Mouse (Mus musculus) neural tube, embryonic 15.5 days (tissue): ENCODE results near the gene Nfib. TPM values are rescaled to one million over a fixed set of nuclear protein-coding genes. Genes with fewer than 3 reads are reported as not detected.

ENCODE experiments used
- ATAC-seq: fragments of 200-750 bp; cut with Nextera tagmentation; 2 replicates; pipeline ENCODE4 v1.8.0; 2017; ENCODE audit warnings: mild to moderate bottlenecking, moderate TSS enrichment, moderate library complexity; ENCODE audit not compliant: low FRiP score
- H3K27ac ChIP-seq: fragments of 300-500 bp; sonication (generic); replicated peaks from 2 replicates; pipeline ENCODE4 v1.5.1; 2015; ENCODE audit warnings: mild to moderate bottlenecking, inconsistent platforms
- H3K27me3 ChIP-seq: fragments of 300-500 bp; sonication (generic); replicated peaks from 2 replicates; pipeline ENCODE4 v1.6.1; 2015; ENCODE audit warnings: inconsistent platforms
- H3K36me3 ChIP-seq: fragments of 300-500 bp; sonication (generic); 2 replicates; pipeline ENCODE4 v1.6.1; 2015; ENCODE audit warnings: inconsistent platforms
- H3K4me1 ChIP-seq: fragments of 300-500 bp; sonication (generic); 2 replicates; pipeline ENCODE4 v1.6.1; 2015; ENCODE audit warnings: inconsistent platforms
- H3K4me2 ChIP-seq: fragments of 300-500 bp; sonication (generic); 2 replicates; pipeline ENCODE4 v1.6.1; 2015; ENCODE audit warnings: inconsistent platforms, mild to moderate bottlenecking, moderate library complexity
- H3K4me3 ChIP-seq: fragments of 300-500 bp; sonication (generic); replicated peaks from 2 replicates; pipeline ENCODE4 v1.5.1; 2015; ENCODE audit warnings: mild to moderate bottlenecking, inconsistent platforms
- H3K9ac ChIP-seq: fragments of 300-500 bp; sonication (generic); replicated peaks from 2 replicates; pipeline ENCODE4 v1.6.1; 2015; ENCODE audit warnings: mild to moderate bottlenecking, inconsistent platforms
- H3K9me3 ChIP-seq: fragments of 300-500 bp; sonication (generic); replicated peaks from 2 replicates; pipeline ENCODE4 v1.6.1; 2016; ENCODE audit warnings: inconsistent platforms
- WGBS: fragments of 180-500 bp; shearing (Covaris S2); methylation state at CpG from one replicate; pipeline ENCODE4 v1.1.7; 2015; ENCODE audit warnings: mixed read lengths; 5-methylcytosine and 5-hydroxymethylcytosine counted together
- polyA plus RNA-seq: library from polyadenylated mRNA; unstranded; fragments of >200 nt; fragmentation: Nextera tagmentation; extraction: Ambion mirVana; gene quantifications from 2 replicates; pipeline ENCODE4 v1.2.1, GENCODE M21; 2015

Nfib gene
- 53.9 and 58.4 TPM in 2 replicates for polyA plus RNA-seq

- no peaks in the 10 kb centered on the region for H3K36me3 ChIP-seq
- no peak within 1 kb of the TSS for H3K4me3 ChIP-seq
- H3K27ac ChIP-seq: peak within 1 kb of the TSS; percentile 56; the same call in 1 of the 2 replicates
- H3K9me3 ChIP-seq: no peaks in the 10 kb centered on the region
- H3K27me3 ChIP-seq: 0 out of 2 replicates have a peak, but pooled peaks cover 5% of the 10 kb centered on the region
- H3K4me2 ChIP-seq: peak within 1 kb of the TSS; percentile 38
- no peak within 1 kb of the TSS for H3K9ac ChIP-seq
- peak; percentile 64; the same call in 1 of the 2 replicates for ATAC-seq
- peaks cover 22% of the 10 kb centered on the region for H3K4me1 ChIP-seq
- WGBS: 25% methylated on average over 23 of the region's 23 CpGs
Measured at GRCm38 (mm10) chr4:82704841-82705794, at the start of gene Nfib. Nfib (minus strand) TSS chr4:82705750.

- no peak overlapping the region for H3K4me2 ChIP-seq
- H3K27me3 ChIP-seq: no peaks in the 10 kb centered on the region
- H3K9ac ChIP-seq: no peak overlapping the region
- no peak overlapping the region for H3K27ac ChIP-seq
- ATAC-seq: no peak
- no peaks in the 10 kb centered on the region for H3K36me3 ChIP-seq
- no peaks in the 10 kb centered on the region for H3K4me1 ChIP-seq
- H3K4me3 ChIP-seq: no peak overlapping the region
- no peaks in the 10 kb centered on the region for H3K9me3 ChIP-seq
- 87% methylated on average over 5 of the region's 5 CpGs for WGBS
Measured at GRCm38 (mm10) chr4:82735764-82736163, 30.2 kb upstream of the Nfib start.

- 90% methylated on average over 22 of the region's 22 CpGs for WGBS
- no peak overlapping the region for H3K27ac ChIP-seq
Measured at GRCm38 (mm10) chr4:82734765-82735481, 29.4 kb upstream of the Nfib start.

GRCm38 (mm10) chr4:82734348-82734747 lies 28.8 kb upstream of the Nfib start:
- no peak overlapping the region for H3K9ac ChIP-seq
- H3K4me1 ChIP-seq: no peaks in the 10 kb centered on the region
- no peak for ATAC-seq
- H3K36me3 ChIP-seq: no peaks in the 10 kb centered on the region
- H3K4me2 ChIP-seq: no peak overlapping the region
- no peaks in the 10 kb centered on the region for H3K9me3 ChIP-seq
- H3K27ac ChIP-seq: no peak overlapping the region
- no peaks in the 10 kb centered on the region for H3K27me3 ChIP-seq
- no peak overlapping the region for H3K4me3 ChIP-seq
- 63% methylated on average over 5 of the region's 5 CpGs for WGBS

More at GRCm38 (mm10) chr4:82734765-82735481, 29.4 kb upstream of the Nfib start:
- H3K9ac ChIP-seq: no peak overlapping the region
- H3K4me1 ChIP-seq: no peaks in the 10 kb centered on the region
- no peaks in the 10 kb centered on the region for H3K9me3 ChIP-seq
- no peak overlapping the region for H3K4me3 ChIP-seq
- no peak for ATAC-seq
- no peak overlapping the region for H3K4me2 ChIP-seq
- no peaks in the 10 kb centered on the region for H3K36me3 ChIP-seq
- H3K27me3 ChIP-seq: no peaks in the 10 kb centered on the region

GRCm38 (mm10) chr4:82733636-82734035 lies 28.1 kb upstream of the Nfib start:
- 70% methylated on average over 3 of the region's 3 CpGs for WGBS
- H3K4me1 ChIP-seq: no peaks in the 10 kb centered on the region
- no peak overlapping the region for H3K27ac ChIP-seq
- H3K4me3 ChIP-seq: no peak overlapping the region
- H3K9me3 ChIP-seq: no peaks in the 10 kb centered on the region
- no peak for ATAC-seq
- H3K9ac ChIP-seq: no peak overlapping the region
- H3K36me3 ChIP-seq: no peaks in the 10 kb centered on the region
- H3K4me2 ChIP-seq: no peak overlapping the region
- H3K27me3 ChIP-seq: no peaks in the 10 kb centered on the region

GRCm38 (mm10) chr4:82730248-82730887 lies 24.8 kb upstream of the Nfib start:
- H3K27me3 ChIP-seq: no peaks in the 10 kb centered on the region
- no peak overlapping the region for H3K9ac ChIP-seq
- no peak for ATAC-seq
- H3K4me2 ChIP-seq: no peak overlapping the region
- WGBS: 37% methylated on average over 5 of the region's 5 CpGs
- no peak overlapping the region for H3K27ac ChIP-seq
- no peaks in the 10 kb centered on the region for H3K36me3 ChIP-seq
- H3K9me3 ChIP-seq: no peaks in the 10 kb centered on the region
- H3K4me1 ChIP-seq: no peaks in the 10 kb centered on the region
- no peak overlapping the region for H3K4me3 ChIP-seq

- H3K9ac ChIP-seq: no peak overlapping the region
- no peaks in the 10 kb centered on the region for H3K36me3 ChIP-seq
- WGBS: 68% methylated on average over 10 of the region's 10 CpGs
- no peaks in the 10 kb centered on the region for H3K27me3 ChIP-seq
- no peak overlapping the region for H3K4me3 ChIP-seq
- H3K4me1 ChIP-seq: no peaks in the 10 kb centered on the region
- no peak overlapping the region for H3K27ac ChIP-seq
- ATAC-seq: no peak
- no peak overlapping the region for H3K4me2 ChIP-seq
- no peaks in the 10 kb centered on the region for H3K9me3 ChIP-seq
Measured at GRCm38 (mm10) chr4:82724058-82724457, 18.5 kb upstream of the Nfib start.

GRCm38 (mm10) chr4:82723048-82723447 lies 17.5 kb upstream of the Nfib start:
- Histone ChIP-seq H3K27me3 (no peaks in the 10 kb centered on the region), H3K9me3 (no peaks in the 10 kb centered on the region), H3K4me3 (no peak overlapping the region), H3K9ac (no peak overlapping the region), H3K4me2 (no peak overlapping the region), H3K27ac (no peak overlapping the region), H3K36me3 (no peaks in the 10 kb centered on the region), H3K4me1 (no peaks in the 10 kb centered on the region)
- WGBS: 85% methylated on average over 8 of the region's 8 CpGs
- ATAC-seq: no peak

GRCm38 (mm10) chr4:82715833-82716232 lies 10.3 kb upstream of the Nfib start:
- Histone ChIP-seq H3K9me3 (no peaks in the 10 kb centered on the region), H3K4me2 (no peak overlapping the region), H3K27me3 (no peaks in the 10 kb centered on the region), H3K27ac (no peak overlapping the region), H3K4me3 (no peak overlapping the region), H3K36me3 (no peaks in the 10 kb centered on the region), H3K9ac (no peak overlapping the region), H3K4me1 (no peaks in the 10 kb centered on the region)
- ATAC-seq: no peak
- WGBS: 78% methylated on average over 2 of the region's 2 CpGs

- Histone ChIP-seq H3K36me3 (no peaks in the 10 kb centered on the region), H3K4me1 (no peaks in the 10 kb centered on the region)
Measured at GRCm38 (mm10) chr4:82711611-82712295, 6.2 kb upstream of the Nfib start.

GRCm38 (mm10) chr4:82709666-82710065 lies 4.1 kb upstream of the Nfib start:
- WGBS: 90% methylated on average over 6 of the region's 6 CpGs
- no peak for ATAC-seq
- peaks cover 16% of the 10 kb centered on the region for H3K4me1 ChIP-seq
- H3K4me2 ChIP-seq: no peak overlapping the region
- H3K27ac ChIP-seq: no peak overlapping the region
- H3K9ac ChIP-seq: no peak overlapping the region
- no peaks in the 10 kb centered on the region for H3K36me3 ChIP-seq
- H3K4me3 ChIP-seq: no peak overlapping the region
- 0 out of 2 replicates have a peak, but pooled peaks cover 5% of the 10 kb centered on the region for H3K27me3 ChIP-seq
- no peaks in the 10 kb centered on the region for H3K9me3 ChIP-seq

More at GRCm38 (mm10) chr4:82711611-82712295, 6.2 kb upstream of the Nfib start:
- no peak for ATAC-seq
- no peaks in the 10 kb centered on the region for H3K9me3 ChIP-seq
- no peak overlapping the region for H3K4me2 ChIP-seq
- H3K27me3 ChIP-seq: no peaks in the 10 kb centered on the region
- H3K9ac ChIP-seq: no peak overlapping the region
- H3K27ac ChIP-seq: no peak overlapping the region
- 82% methylated on average over 7 of the region's 7 CpGs for WGBS
- H3K4me3 ChIP-seq: no peak overlapping the region
